ENCODE assay signal across 22 mouse cellular contexts in genomic region chr3:126324872-126325498, GRCm38 (mm10). TPM values are rescaled to one million over a fixed set of nuclear protein-coding genes. Genes with fewer than 3 reads are reported as not detected.
A peak's percentile ranks its signal among the peaks of the same experiment; 100 is the strongest.
DNase-seq lines count a peak whose midpoint lies in the region; ATAC-seq lines count a peak whose summit lies in the region.
"Had no signal": no experiment of that assay in that cellular context is flagged by ENCODE, and none has a peak within 500 bp of the region (broad histone marks: within the 10 kb centered on the region; RNA-seq: fewer than 3 reads in every experiment).

No protein-coding gene starts in this region.

- WGBS in hindbrain, embryonic 11.5 days = 41% methylated on average over 4 of the region's 4 CpGs
- 38% methylated on average over 4 of the region's 4 CpGs for WGBS in hindbrain, embryonic 10.5 days

- H3K9ac ChIP-seq in hindbrain, embryonic 11.5 days (ENCODE audit: low read depth, low read length) = no peak overlapping the region
- H3K9ac ChIP-seq: stomach, embryonic 15.5 days had no signal

- no peaks in the 10 kb centered on the region for H3K9me3 ChIP-seq in hindbrain, embryonic 11.5 days (ENCODE audit: control insufficient read depth, low read length)
- H3K9me3 ChIP-seq in hindbrain, embryonic 10.5 days = no peaks in the 10 kb centered on the region
- H3K9me3 ChIP-seq: stomach, embryonic 15.5 days had no signal

- ATAC-seq in hindbrain, embryonic 11.5 days (ENCODE audit: low FRiP score) = no peak
- ATAC-seq: intestine, postnatal 0 days had no signal

- no peaks in the 10 kb centered on the region for H3K27me3 ChIP-seq in hindbrain, embryonic 11.5 days (ENCODE audit: control insufficient read depth, insufficient read depth, low read length)
- peaks cover 5% of the 10 kb centered on the region; the same call in 1 of the 2 replicates for H3K27me3 ChIP-seq in hindbrain, embryonic 10.5 days (ENCODE audit: insufficient read depth, poor library complexity, severe bottlenecking)
- H3K27me3 ChIP-seq: CH12.LX; stomach, embryonic 15.5 days had no signal

- H3K4me1 ChIP-seq in hindbrain, embryonic 11.5 days (replicated peaks; ENCODE audit: control insufficient read depth, insufficient read depth, low read length) = no peaks in the 10 kb centered on the region
- peaks cover 12% of the 10 kb centered on the region; the same call in 1 of the 2 replicates for H3K4me1 ChIP-seq in hindbrain, embryonic 10.5 days (replicated peaks)
- H3K4me1 ChIP-seq: stomach, embryonic 15.5 days had no signal

- DNase-seq in embryo, embryonic 10.5 days (ENCODE audit: low spot score) = peak; percentile 17
- DNase-seq in embryo, embryonic 9.5 days (ENCODE audit: extremely low spot score) = no peak
- peak; percentile 5 for DNase-seq in hindbrain, embryonic 11.5 days (ENCODE audit: low spot score)
- no peak for DNase-seq in hindbrain, embryonic 10.5 days (ENCODE audit: low spot score)
- DNase-seq in right cerebral cortex, postnatal 10 days (ENCODE audit: low spot score in 2 of 2) = peak; percentile 17 to 18
- DNase-seq in right cerebral cortex, adult 2 months (ENCODE audit: low spot score in 2 of 2) = no peak
- DNase-seq in thymus, adult 18-20 months = no peak
- DNase-seq in frontal cortex, postnatal 25 days (ENCODE audit: low spot score in 2 of 2) = no peak
- DNase-seq: adrenal gland, postnatal 14 days; cerebellum, postnatal 10 days; liver; lung, adult 18-20 months; retina, postnatal 1 day; spleen, adult 18-20 months; thymus, postnatal 36 days had no signal

- no peak overlapping the region for H3K4me3 ChIP-seq in hindbrain, embryonic 11.5 days (ENCODE audit: low read depth, low read length)
- H3K4me3 ChIP-seq in hindbrain, embryonic 10.5 days = no peak overlapping the region
- H3K4me3 ChIP-seq: layer of hippocampus, adult 2 months; left cerebral cortex, adult 2 months; stomach, embryonic 15.5 days had no signal

- no peak overlapping the region for H3K27ac ChIP-seq in hindbrain, embryonic 11.5 days (ENCODE audit: low read depth, low read length)
- H3K27ac ChIP-seq in hindbrain, embryonic 10.5 days = no peak overlapping the region
- H3K27ac ChIP-seq: kidney, postnatal 0 days; layer of hippocampus, adult 2 months; left cerebral cortex, adult 2 months; macrophage; stomach, embryonic 15.5 days had no signal

- H3K36me3 ChIP-seq in hindbrain, embryonic 11.5 days (ENCODE audit: control insufficient read depth, insufficient read depth, low read length) = no peaks in the 10 kb centered on the region
- no peaks in the 10 kb centered on the region for H3K36me3 ChIP-seq in hindbrain, embryonic 10.5 days
- H3K36me3 ChIP-seq: stomach, embryonic 15.5 days had no signal

- H3K4me2 ChIP-seq in hindbrain, embryonic 11.5 days (replicated peaks; ENCODE audit: low read depth, low read length) = no peak overlapping the region
- H3K4me2 ChIP-seq: stomach, embryonic 15.5 days had no signal

RNA-seq across cellular contexts. Expression of gene Arsj, which starts 38.5 kb away (rescaled TPM):
- 0.56 and 1.3 TPM in 2 replicates for polyA plus RNA-seq in hindbrain, embryonic 11.5 days (2014; fragmentation: Nextera tagmentation; extraction: Ambion mirVana)
- polyA plus RNA-seq in hindbrain, embryonic 10.5 days (2016; fragmentation: Nextera tagmentation; extraction: Ambion mirVana) = 0.16 and 0.27 TPM in 2 replicates
- polyA plus RNA-seq: macrophage had no signal

Comparison
In these comparisons a context has a peak if more than half of its experiments do, and no peak if none do; other contexts are left out.
1. DNase-seq: peak in embryo, embryonic 10.5 days (single experiment), hindbrain, embryonic 11.5 days (single experiment) and right cerebral cortex, postnatal 10 days (2 of 2); none in embryo, embryonic 9.5 days (single experiment), hindbrain, embryonic 10.5 days (single experiment), right cerebral cortex, adult 2 months (0 of 2), thymus, adult 18-20 months (0 of 2) and frontal cortex, postnatal 25 days (0 of 2).